Mouse (Mus musculus): ENCODE data around the gene Atp13a1. TPM values are rescaled to one million over a fixed set of nuclear protein-coding genes. Genes with fewer than 3 reads are reported as not detected.

Gene Atp13a1
- total RNA-seq (2023) = 10 to 100 TPM; 61.9 to 62.7 TPM

GRCm38 (mm10) chr8:69790773-69791367 lies at the start of gene Atp13a1, which contains the start of gene Zfp866:
Gene Atp13a1 (plus strand): TSS chr8:69791163.
Gene Zfp866 (minus strand): TSS chr8:69791178.

GRCm38 (mm10) chr8:69749544-69750454 lies 41.2 kb upstream of the Atp13a1 start, which contains the start of gene Zfp963:
Gene Zfp963 (minus strand): TSS chr8:69749970.

DNA sequence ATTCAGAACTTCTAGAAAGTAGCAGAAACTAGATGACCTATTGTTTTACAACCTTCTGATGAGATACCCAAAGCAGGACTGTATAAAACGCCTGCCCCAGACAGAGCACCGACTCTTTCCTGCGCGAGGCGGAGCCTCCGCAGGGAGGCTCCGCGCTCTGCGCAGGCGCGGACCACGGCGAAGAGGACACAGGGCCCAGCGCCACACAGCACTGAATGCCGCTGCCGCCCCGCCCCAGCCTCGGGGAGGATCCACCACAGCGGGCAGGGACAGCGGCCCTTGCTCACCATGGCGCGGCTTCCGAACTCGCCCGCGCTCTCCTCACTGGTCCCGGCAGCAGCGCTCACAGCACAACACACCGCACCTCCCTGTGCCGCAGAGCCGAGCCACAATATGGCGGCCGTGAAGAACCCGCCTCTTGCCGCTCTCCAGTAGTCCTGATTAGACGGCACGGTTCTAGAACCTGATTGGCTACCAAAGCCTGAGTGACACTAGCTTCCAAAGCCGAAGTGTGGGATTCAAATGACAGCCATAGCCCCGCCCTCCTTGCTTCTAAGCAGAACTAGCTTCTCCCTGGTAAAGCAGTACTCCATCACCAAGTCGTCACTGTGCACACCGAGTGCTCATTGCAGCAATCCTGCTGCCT lies 16.3 kb upstream of the Atp13a1 start, which contains the start of gene Gm20422:
Gm20422 (minus strand) TSS at position 384 of the 646 bp plus-strand sequence.

GRCm38 (mm10) chr8:69808094-69808863 lies 17.3 kb downstream of the Atp13a1 start, which contains the start of gene Gmip:
Gene Gmip (plus strand): TSS chr8:69808679.

DNA sequence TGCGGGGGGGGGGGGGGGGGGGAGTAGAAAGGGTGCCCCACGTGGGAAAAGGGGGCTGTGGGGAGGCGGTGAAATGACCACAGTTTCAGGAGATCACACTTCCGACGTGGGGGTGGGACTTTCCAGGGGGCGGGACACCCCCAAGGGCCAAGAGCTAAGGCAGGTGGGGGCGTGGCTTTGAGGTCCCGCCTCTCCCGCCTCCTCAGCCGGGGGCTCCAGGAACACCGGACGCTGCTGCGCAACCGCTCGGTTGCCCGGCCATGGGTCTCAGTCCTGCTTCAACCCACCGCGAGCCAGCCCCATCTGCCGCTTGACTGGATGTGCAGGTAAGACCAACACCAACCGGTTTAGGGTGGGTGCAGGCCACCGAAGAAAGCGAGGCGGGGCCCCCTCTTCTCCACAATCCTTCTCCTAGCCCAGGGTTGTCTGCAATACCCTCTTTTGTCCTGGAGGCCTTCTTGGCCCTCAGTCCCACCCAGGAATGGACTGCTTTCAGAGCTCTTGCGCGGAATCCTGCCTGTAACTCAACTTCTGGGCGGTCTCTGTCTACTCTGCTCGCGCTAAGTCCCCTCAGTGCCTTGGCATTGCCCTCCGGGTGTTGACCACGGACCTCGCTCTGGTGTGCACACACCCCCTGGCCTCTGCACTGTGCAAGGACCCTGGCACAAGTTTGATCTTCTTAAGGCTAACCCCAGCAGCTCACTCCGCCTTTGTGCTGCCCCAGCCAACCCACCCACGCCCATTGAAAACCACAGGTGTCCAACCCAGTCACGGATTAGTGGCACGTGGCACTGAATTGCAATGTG lies 31.6 kb downstream of the Atp13a1 start, which contains the start of gene Lpar2:
Lpar2 (plus strand) TSS at position 44 of the 806 bp plus-strand sequence.

GRCm38 (mm10) chr8:69832298-69832853 lies 41.4 kb downstream of the Atp13a1 start, which contains the start of gene Pbx4:
Gene Pbx4 (plus strand): TSS chr8:69832491.

Other genes starting within 250 kb of the Atp13a1 start
- gene Zfp868, start 165.6 kb upstream of the Atp13a1 start, total RNA-seq (2023) = 10 to 100 TPM; 57.7 to 62.6 TPM
- gene Zfp964, start 136.7 kb upstream of the Atp13a1 start, total RNA-seq (2023) = 1 to 10 TPM; 1.8 to 2.2 TPM
- gene Zfp869, start 80.4 kb upstream of the Atp13a1 start, total RNA-seq (2023) = 10 to 100 TPM; 75.5 to 79.9 TPM
- 1 to 10 TPM; 5.1 to 5.3 TPM for gene Zfp963, start 41.2 kb upstream of the Atp13a1 start, total RNA-seq (2023)
- not detected for gene Gm20422, start 16.3 kb upstream of the Atp13a1 start, total RNA-seq (2023)
- gene Zfp866, start within 50 bp of the Atp13a1 start, total RNA-seq (2023) = 10 to 100 TPM; 28.1 to 38.3 TPM
- 100 to 1,000 TPM; 440 to 460 TPM for gene Gmip, start 17.5 kb downstream of the Atp13a1 start, total RNA-seq (2023)
- 1 to 10 TPM; 9.3 to 9.9 TPM for gene Lpar2, start 31.3 kb downstream of the Atp13a1 start, total RNA-seq (2023)
- 1 to 10 TPM; 5.8 to 9.5 TPM for gene Pbx4, start 41.3 kb downstream of the Atp13a1 start, total RNA-seq (2023)
- under 1 TPM in 1 of 2 experiments, not detected in 1; 0.15 TPM for gene Cilp2, start 96.5 kb downstream of the Atp13a1 start, total RNA-seq (2023)
- under 1 TPM; 0.42 to 0.96 TPM for gene Tssk6, start 111.0 kb downstream of the Atp13a1 start, total RNA-seq (2023)
- 10 to 100 TPM; 44.0 to 54.0 TPM for gene Ndufa13, start 111.4 kb downstream of the Atp13a1 start, total RNA-seq (2023)
- not detected for gene Yjefn3, start 111.5 kb downstream of the Atp13a1 start, total RNA-seq (2023)
- gene Gatad2a, start 205.2 kb downstream of the Atp13a1 start, total RNA-seq (2023) = 10 to 100 TPM; 94.1 to 97.5 TPM